Mouse (Mus musculus): Measurements from ENCODE around the gene Fam102b.

GRCm38 (mm10) chr3:108961226-108961625, 66.2 kb downstream of the Fam102b start:
- TF ChIP-seq CTCF (IDR thresholded peaks at IDR 0.05; ENCODE audit: insufficient read depth, low read length) (no peak), POLR2A (IDR thresholded peaks at IDR 0.05; ENCODE audit: borderline replicate concordance, extremely low read depth, low read depth, low read length) (no peak)

Data from lung, adult 2 months (tissue).